Mouse (Mus musculus): ENCODE results near the gene Psg17. TPM values are rescaled to one million over a fixed set of nuclear protein-coding genes. Genes with fewer than 3 reads are reported as not detected.
A peak's percentile ranks its signal among the peaks of the same experiment; 100 is the strongest.
"Not testable (repeated sequence)": the region's sequence is repeated elsewhere in the genome, so short reads cannot be mapped to it uniquely, and the experiment has no call there.

The Psg17 gene
- 0.18 and 0.38 TPM in 2 replicates for polyA plus RNA-seq (2012; rRNA removed)

- DNase-seq (ENCODE audit: extremely low spot score in 1 of 2, low spot score in 1 of 2): no peak
These were observed at the start of gene Psg17 for GRCm38 (mm10) chr7:18821507-18821906. Psg17 (minus strand) TSS chr7:18821607.

GRCm38 (mm10) chr7:18871031-18871430 is 49.6 kb upstream of the Psg17 start, which contains the start of gene Pglyrp1:
Pglyrp1 (plus strand) TSS chr7:18871331.
- DNase-seq (ENCODE audit: extremely low spot score in 1 of 2, low spot score in 1 of 2): not testable (repeated sequence)

GRCm38 (mm10) chr7:18868491-18868890 is 47.1 kb upstream of the Psg17 start:
- no peak for DNase-seq (ENCODE audit: extremely low spot score in 1 of 2, low spot score in 1 of 2)

- DNase-seq (ENCODE audit: extremely low spot score in 1 of 2, low spot score in 1 of 2): no peak
These were observed 41.4 kb upstream of the Psg17 start for GRCm38 (mm10) chr7:18862801-18863200.

- no peak for DNase-seq (ENCODE audit: extremely low spot score in 1 of 2, low spot score in 1 of 2)
These were observed 37.0 kb upstream of the Psg17 start for GRCm38 (mm10) chr7:18858310-18858916.

GRCm38 (mm10) chr7:18848395-18848794 is 27.0 kb upstream of the Psg17 start:
- no peak for DNase-seq (ENCODE audit: extremely low spot score in 1 of 2, low spot score in 1 of 2)

GRCm38 (mm10) chr7:18844811-18845210 is 23.4 kb upstream of the Psg17 start:
- DNase-seq (ENCODE audit: extremely low spot score in 1 of 2, low spot score in 1 of 2): no peak

- DNase-seq (ENCODE audit: extremely low spot score in 1 of 2, low spot score in 1 of 2): no peak
These were observed 19.8 kb upstream of the Psg17 start for GRCm38 (mm10) chr7:18841174-18841567.

GRCm38 (mm10) chr7:18840386-18841173 is 19.2 kb upstream of the Psg17 start:
- DNase-seq (ENCODE audit: extremely low spot score in 1 of 2, low spot score in 1 of 2): peak; percentile 5 to 27

GRCm38 (mm10) chr7:18839865-18840264 is 18.5 kb upstream of the Psg17 start, which contains the start of gene Mill2:
Mill2 (plus strand) TSS chr7:18839966.
- DNase-seq (ENCODE audit: extremely low spot score in 1 of 2, low spot score in 1 of 2): peak in 1 of 2 experiments; percentile 7

- no peak for DNase-seq (ENCODE audit: extremely low spot score in 1 of 2, low spot score in 1 of 2)
These were observed 10.9 kb upstream of the Psg17 start for GRCm38 (mm10) chr7:18832298-18832697.

GRCm38 (mm10) chr7:18829545-18829944 is 8.1 kb upstream of the Psg17 start:
- no peak for DNase-seq (ENCODE audit: extremely low spot score in 1 of 2, low spot score in 1 of 2)

- peak in 1 of 2 experiments; percentile 2 for DNase-seq (ENCODE audit: extremely low spot score in 1 of 2, low spot score in 1 of 2)
These were observed 7.2 kb upstream of the Psg17 start for GRCm38 (mm10) chr7:18828592-18828991.

- DNase-seq (ENCODE audit: extremely low spot score in 1 of 2, low spot score in 1 of 2): no peak
These were observed 6.6 kb upstream of the Psg17 start for GRCm38 (mm10) chr7:18827792-18828546.

- no peak for DNase-seq (ENCODE audit: extremely low spot score in 1 of 2, low spot score in 1 of 2)
These were observed 3.1 kb downstream of the Psg17 start for GRCm38 (mm10) chr7:18818301-18818700.

- DNase-seq (ENCODE audit: extremely low spot score in 1 of 2, low spot score in 1 of 2): no peak
These were observed 17.9 kb downstream of the Psg17 start for GRCm38 (mm10) chr7:18803526-18803925.

GRCm38 (mm10) chr7:18799129-18799528 is 22.3 kb downstream of the Psg17 start:
- DNase-seq (ENCODE audit: extremely low spot score in 1 of 2, low spot score in 1 of 2): no peak

GRCm38 (mm10) chr7:18798420-18798819 is 23.0 kb downstream of the Psg17 start, which contains the start of gene Psg19:
Psg19 (minus strand) TSS chr7:18798520.
- DNase-seq (ENCODE audit: extremely low spot score in 1 of 2, low spot score in 1 of 2): no peak

- DNase-seq (ENCODE audit: extremely low spot score in 1 of 2, low spot score in 1 of 2): not testable (repeated sequence)
These were observed 30.7 kb downstream of the Psg17 start for GRCm38 (mm10) chr7:18790671-18791070.

GRCm38 (mm10) chr7:18781301-18781700 is 40.1 kb downstream of the Psg17 start:
- DNase-seq (ENCODE audit: extremely low spot score in 1 of 2, low spot score in 1 of 2): not testable (repeated sequence)

GRCm38 (mm10) chr7:18779337-18779781 is 42.0 kb downstream of the Psg17 start:
- no peak for DNase-seq (ENCODE audit: extremely low spot score in 1 of 2, low spot score in 1 of 2)

Measured in frontal cortex, adult 2 months (tissue).